Mouse (Mus musculus): ENCODE results near the gene Pxk.
A peak's percentile ranks its signal among the peaks of the same experiment; 100 is the strongest.

Gene Pxk

DNA sequence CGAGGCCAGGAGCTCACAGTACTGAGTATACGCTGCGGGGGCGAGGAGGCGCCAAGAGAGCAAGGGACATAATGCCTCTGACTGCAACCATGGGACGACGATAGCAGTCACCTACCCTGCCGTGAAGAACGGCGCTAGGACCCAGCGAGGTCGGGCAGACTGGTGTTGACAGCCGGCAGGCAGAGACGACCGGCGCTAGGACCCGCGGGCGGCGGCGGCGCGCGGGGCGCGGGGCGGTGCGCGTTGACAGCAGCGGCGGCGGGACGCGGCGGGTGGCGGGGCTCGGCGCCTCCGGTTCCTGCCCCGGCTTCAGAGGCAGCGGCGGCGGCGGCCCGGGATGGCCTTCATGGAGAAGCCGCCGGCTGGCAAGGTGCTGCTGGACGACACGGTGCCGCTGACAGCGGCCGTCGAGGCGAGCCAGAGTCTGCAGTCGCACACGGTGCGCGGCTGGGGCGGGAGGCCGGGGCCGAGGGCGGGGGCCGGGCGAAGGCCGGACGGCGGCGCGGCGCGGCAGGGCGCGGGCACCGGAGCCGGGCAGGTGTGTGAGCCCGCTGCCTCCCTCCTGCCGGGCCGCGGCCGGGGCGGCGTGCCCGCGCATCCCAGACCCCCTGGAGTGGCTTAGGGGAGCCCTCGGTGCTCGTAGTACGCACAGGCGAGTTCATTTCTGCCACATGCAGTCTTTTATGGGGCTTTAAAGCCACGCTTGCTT is at the start of gene Pxk:
Gene Pxk, plus strand, starts transcription at position 234 of the 709 bp plus-strand sequence.
- peak; percentile 96 for DNase-seq

DNA sequence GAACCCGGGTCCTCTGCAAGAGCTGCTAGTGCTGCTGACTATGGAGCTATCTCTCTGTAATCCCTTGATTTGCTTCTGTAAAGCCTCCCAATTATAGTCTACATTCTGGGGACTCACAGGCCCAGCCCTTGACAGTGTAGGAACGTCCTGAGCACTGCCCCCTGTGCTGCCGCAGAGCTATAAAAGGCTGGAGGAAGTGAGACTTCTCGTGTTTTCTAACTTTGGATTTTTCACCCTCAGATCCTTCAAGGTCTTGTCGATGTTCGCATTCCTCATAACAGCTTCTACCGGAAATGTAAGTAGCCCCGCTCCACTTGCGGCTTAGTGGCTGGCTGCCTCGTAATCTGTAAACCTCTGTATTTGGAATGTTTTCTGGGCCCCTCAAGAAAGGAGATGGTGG is 48.7 kb upstream of the Pxk start:
- DNase-seq: no peak

DNA sequence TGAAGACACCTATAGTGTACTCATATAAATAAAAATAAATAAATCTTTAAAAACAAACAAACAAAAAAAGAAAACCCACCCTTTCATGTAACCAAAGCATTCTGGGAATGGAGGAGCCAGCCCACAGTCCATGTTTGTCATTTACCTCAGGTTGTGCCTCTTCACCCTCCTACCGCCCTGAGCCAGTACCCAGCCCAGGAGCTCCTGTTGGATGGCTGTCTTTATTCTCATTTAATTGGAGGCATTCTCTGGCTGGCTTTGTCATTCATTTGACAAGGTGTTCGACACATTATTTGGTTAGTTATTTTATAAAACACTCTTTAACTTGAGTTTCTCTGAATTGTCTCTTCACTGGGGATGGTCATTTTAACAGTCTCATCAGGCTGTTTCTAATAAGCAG is 46.1 kb upstream of the Pxk start:
- DNase-seq: no peak

DNA sequence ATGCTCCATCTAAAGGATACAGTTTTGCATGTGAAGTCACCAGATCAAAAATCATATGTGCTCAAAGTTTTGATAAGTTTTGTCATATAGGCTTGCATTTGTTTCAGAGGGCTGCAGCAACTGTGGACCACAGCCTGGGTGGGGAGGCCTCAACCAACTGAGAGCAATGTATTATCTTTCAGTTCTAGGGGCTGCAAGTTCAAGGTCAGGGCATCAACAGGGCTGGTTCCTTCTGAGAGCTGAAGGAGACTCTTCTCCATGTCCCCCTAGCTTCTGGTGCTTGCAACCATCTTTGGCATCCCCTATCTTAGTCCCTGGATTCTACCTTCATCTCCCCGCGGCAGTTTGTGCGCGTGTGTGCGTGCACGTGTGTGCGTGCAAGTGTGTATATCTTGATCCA is 45.4 kb upstream of the Pxk start:
- no peak for DNase-seq

DNA sequence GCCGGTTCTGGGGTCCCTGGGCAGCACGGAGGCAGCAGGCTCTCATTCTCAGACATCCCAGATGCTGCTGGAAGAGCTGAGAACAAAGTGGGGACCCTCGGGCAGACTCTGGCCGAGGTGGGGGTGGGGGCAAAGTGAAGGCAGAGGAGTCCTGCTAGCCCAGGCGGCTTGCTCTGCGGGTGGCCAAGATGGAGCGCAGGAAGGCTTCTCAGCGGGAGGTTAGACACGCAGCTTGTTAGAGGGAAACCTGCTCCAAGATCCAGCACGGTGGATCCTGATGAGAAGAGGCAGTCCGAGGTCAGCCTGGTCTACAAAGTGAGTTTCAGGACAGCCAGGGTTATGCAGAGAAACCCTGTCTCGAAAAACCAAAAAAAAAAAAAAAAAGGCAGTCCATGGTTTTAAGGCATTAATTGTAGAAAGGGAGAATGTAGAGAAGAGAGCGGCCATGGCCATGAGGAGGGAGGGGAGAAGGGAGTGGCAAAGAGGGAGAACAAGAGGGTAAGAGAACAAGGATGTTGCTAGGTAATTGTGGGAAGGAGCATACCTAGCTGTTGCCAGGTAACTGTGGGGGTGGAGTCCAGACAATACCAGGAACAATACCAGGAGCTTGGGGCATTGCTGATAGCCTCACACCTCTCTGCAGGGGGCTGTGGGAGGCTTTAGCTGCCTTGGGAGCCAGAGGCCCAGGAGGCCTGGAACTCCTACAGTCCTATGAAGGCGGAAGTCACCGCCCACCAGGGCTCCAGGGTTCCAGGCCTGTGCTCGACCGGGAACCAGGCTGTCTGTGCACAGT is 43.5 kb upstream of the Pxk start:
- no peak for DNase-seq

GRCm38 (mm10) chr14:8056076-8056475 is 41.9 kb upstream of the Pxk start:
- DNase-seq: no peak

- no peak for DNase-seq
Measured at GRCm38 (mm10) chr14:8059938-8060337, 38.1 kb upstream of the Pxk start.

- DNase-seq: no peak
Measured at GRCm38 (mm10) chr14:8062076-8062475, 35.9 kb upstream of the Pxk start.

GRCm38 (mm10) chr14:8062537-8063301 is 35.3 kb upstream of the Pxk start:
- no peak for DNase-seq

- DNase-seq: no peak
Measured at GRCm38 (mm10) chr14:8063835-8064785, 33.9 kb upstream of the Pxk start.

DNA sequence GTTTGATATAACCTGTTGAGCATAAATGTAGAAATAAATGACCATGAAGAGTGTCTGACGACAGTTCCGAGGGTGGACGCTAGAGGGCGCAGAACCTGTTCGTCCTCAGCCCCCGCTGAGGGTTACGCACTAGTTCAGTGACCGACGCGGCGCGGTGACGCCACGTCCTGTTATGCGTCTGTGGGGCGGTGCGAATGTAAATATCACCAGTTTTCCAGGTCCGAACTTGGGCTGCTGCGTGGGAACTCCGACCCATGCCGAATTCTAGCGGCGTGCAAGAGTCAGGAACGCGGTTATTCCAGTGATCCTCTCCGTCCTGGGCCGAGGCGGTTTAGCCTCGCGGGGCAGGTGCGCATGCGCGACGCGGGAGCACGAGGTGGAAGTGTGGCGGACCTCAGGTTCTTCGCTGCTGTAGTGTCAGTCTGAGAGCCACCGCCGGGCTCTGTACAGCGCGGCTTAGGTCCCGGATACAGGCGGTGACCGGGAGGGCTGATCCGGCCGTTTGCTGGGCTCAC is 17.8 kb upstream of the Pxk start, which contains the start of gene Rpp14:
Gene Rpp14, plus strand, starts transcription at position 203 of the 515 bp plus-strand sequence.
- peak; percentile 96 for DNase-seq

DNA sequence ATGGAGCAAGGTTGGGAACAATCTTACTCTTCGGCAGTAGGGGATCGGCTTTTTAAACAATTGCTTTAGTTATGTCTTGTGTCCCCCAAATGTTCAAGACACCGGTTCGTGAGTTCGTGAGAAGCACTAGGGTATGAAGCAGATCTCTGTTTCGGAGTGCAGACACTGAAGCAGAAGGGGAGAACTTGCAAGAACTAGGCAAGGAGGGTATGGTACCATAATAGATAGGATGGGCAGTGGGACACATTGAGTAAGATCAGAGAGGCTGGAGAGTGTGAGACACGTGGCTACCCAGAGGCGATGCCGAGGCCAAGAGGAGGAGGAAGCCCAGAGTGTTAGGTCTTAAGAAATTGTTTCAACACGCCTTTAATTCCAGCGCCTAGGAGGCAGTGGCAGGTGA is 17.3 kb upstream of the Pxk start:
- no peak for DNase-seq

- DNase-seq: no peak
Measured at GRCm38 (mm10) chr14:8082949-8083348, 15.1 kb upstream of the Pxk start.

- no peak for DNase-seq
Measured at GRCm38 (mm10) chr14:8089016-8089415, 9.0 kb upstream of the Pxk start.

DNA sequence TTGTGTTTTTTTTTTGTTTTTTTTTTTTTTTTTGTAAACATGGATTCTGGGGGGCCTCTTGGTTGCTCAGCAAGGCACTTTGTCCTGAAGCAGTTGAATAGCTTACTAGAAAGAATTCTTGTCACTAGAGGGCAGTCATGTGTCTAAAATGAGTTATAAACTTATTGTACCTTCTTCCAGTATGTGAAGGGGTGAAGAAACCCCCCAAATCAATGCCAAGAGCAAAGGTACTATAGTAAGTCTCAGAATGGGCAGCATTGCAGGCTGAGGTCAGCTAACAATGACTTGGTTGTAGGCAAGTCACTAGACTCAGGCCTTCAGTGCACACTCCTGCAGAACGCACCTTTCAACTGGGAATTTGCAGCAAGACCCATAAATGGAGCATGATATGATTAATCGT is 5.4 kb upstream of the Pxk start:
- DNase-seq: no peak

DNA sequence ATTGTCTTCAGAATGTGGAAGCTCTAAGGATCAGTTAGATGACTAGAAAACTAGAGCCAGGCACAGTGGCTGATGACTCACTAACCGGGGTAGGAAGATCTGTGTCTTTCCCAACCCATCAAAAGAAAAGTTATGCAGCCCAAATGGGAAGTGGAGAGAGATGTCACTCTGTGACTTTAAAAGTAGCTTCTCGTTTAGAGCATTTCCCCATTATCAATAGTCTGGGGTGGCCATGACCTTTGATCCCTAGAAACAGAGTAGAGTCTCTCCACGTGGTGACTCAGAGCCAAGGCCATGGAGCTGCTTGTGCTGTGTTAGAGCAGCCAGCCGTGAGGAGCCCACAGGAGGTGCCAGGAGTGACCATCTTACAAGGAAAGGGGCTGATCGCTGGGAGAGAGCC is 4.6 kb upstream of the Pxk start:
- DNase-seq: no peak

DNA sequence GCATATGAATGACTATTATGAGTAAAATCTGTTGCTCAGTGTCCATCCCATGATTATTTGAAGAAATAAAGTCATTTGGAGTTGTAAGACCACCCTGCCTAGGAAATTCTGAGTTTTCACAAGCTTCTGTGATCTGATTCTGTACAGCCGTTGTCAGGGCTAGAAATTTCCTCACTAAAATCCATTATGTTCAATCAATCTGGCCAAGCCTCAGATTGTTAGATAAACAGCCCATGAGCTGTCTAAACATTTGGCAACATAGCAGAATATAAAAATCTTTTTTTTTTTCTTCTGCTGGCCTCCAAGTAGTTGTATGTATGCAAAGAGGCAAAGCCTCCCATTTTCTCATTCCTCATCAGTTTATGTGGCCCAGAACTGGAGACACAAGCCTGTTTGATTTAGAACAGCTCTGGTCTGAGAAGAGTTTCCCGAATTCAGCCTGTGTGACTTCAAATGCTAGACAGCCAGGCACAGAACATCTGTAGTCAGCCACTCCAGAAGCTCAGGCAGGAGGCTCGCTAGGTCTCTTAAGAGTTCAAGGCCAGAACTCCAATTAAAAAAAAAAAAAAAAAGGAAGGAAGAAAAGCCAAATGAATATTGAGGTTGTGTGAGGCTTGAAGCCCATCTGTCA is 3.0 kb upstream of the Pxk start:
- DNase-seq: no peak

GRCm38 (mm10) chr14:8095562-8095950 is 2.5 kb upstream of the Pxk start:
- DNase-seq: peak; percentile 52

- DNase-seq: no peak
Measured at GRCm38 (mm10) chr14:8098687-8098995, 630 bp downstream of the Pxk start.

DNA sequence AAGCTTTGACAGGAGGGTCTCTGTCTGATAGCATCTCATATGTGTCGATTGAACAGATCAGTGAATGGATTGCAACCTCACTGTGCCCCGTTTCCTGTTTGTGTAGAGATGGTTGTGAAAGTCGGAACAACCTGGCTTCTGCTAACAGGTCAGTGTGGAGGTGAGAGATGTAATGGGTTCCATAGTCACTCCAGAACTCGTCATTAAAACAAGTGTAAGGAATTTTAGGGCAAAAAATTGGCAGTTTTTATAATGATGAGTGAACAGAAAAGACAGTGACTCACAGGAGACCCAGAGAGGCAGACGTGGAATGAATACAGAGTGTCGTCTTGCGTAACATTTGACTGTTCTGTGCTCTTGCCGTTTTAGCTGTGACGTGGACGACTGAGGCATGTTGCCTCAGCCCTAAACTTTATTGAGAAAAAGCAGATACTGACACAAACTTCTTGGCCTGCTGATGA is 1.6 kb downstream of the Pxk start:
- DNase-seq: no peak

DNA sequence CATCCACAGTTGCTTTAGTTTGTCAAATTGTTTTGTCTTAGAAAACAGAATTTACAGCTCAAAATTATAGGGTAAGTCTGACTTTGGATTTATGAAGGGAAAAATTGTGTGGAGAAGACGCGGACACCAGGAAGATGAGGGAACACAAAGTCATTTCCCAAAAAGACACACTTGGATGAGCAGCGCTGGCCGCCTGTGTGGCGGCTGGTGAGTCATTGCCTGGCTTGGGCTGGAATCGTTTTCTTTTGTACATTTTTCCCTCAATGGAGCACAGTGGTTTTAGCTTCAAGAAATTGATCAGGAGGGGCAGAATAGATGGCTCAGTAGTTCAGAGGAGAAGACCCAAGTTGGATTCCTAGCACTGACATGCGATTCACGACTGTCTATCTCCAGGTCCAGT is 3.9 kb downstream of the Pxk start:
- peak; percentile 19 for DNase-seq

DNA sequence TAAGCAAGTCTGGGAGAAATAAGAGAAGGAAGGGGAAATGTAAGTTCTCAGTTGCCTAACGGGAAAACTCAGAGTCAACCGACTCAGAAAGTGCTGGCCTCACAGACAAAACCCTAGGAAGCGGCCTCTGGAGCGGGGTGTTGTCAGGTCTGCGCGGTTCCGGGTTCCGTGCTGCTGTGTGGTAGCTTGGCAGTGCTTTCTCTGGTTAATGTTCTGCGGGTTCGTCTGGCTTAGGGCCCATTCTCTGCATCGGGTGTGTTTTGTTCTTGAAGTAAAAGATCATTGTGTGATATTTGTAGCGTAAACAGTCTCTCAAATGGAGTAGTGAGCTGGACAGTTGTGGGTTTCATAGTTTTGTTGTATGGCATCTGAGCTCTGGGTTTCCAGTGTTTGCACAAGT is 4.7 kb downstream of the Pxk start:
- DNase-seq: peak; percentile 80

Measured in kidney, postnatal 14 days (tissue).